Mouse (Mus musculus) embryonic facial prominence, embryonic 11.5 days (tissue): ENCODE measurements around the gene Pax3. TPM values are rescaled to one million over a fixed set of nuclear protein-coding genes. Genes with fewer than 3 reads are reported as not detected.

Source experiments
- ATAC-seq: fragments of 200-750 bp; cut with Nextera tagmentation; replicated peaks from 2 replicates; pipeline ENCODE4 v1.8.0; 2017; ENCODE audit warnings: low read depth; ENCODE audit not compliant: insufficient number of reproducible peaks, low FRiP score, low TSS enrichment
- DNase-seq: peaks from one replicate; pipeline ENCODE4 v3.0.0-alpha.2; 2015; ENCODE audit warnings: low spot score
- H3K27ac ChIP-seq: fragments of 300-500 bp; sonication (generic); replicated peaks from 2 replicates; pipeline ENCODE4 v1.5.1; 2014; ENCODE audit warnings: mild to moderate bottlenecking, low read depth, low read length, control low read depth
- H3K27me3 ChIP-seq: fragments of 300-500 bp; sonication (generic); 2 replicates; pipeline ENCODE4 v1.6.1; 2014; ENCODE audit warnings: mild to moderate bottlenecking, low read length, moderate library complexity, mixed read lengths; ENCODE audit not compliant: control insufficient read depth, insufficient read depth
- H3K36me3 ChIP-seq: fragments of 300-500 bp; sonication (generic); replicated peaks from 2 replicates; pipeline ENCODE4 v1.6.1; 2014; ENCODE audit warnings: low read depth, mild to moderate bottlenecking, low read length, moderate library complexity, mixed read lengths; ENCODE audit not compliant: control insufficient read depth, insufficient read depth
- H3K4me1 ChIP-seq: fragments of 300-500 bp; sonication (generic); 2 replicates; pipeline ENCODE4 v1.6.1; 2014; ENCODE audit warnings: low read length, mixed read lengths; ENCODE audit not compliant: control insufficient read depth, insufficient read depth
- H3K4me2 ChIP-seq: fragments of 300-500 bp; sonication (generic); 2 replicates; pipeline ENCODE4 v1.6.1; 2014; ENCODE audit warnings: low read depth, mild to moderate bottlenecking, control low read depth, low read length, moderate library complexity
- H3K4me3 ChIP-seq: fragments of 300-500 bp; sonication (generic); 2 replicates; pipeline ENCODE4 v1.5.1; 2014; ENCODE audit warnings: low read depth, low read length, control low read depth
- H3K9ac ChIP-seq: fragments of 300-500 bp; sonication (generic); replicated peaks from 2 replicates; pipeline ENCODE4 v1.6.1; 2014; ENCODE audit warnings: mild to moderate bottlenecking, control low read depth, low read length
- H3K9me3 ChIP-seq: fragments of 300-500 bp; sonication (generic); replicated peaks from 2 replicates; pipeline ENCODE4 v1.6.1; 2016; ENCODE audit warnings: mild to moderate bottlenecking, low read length, inconsistent platforms, mixed read lengths; ENCODE audit not compliant: control insufficient read depth
- WGBS: fragments of 180-500 bp; shearing (Covaris S2); extraction: QIAGEN DNeasy Blood & Tissue Kit; methylation state at CpG from one replicate; pipeline ENCODE4 v1.1.7; 2014; 5-methylcytosine and 5-hydroxymethylcytosine counted together
- polyA plus RNA-seq: library from polyadenylated mRNA; unstranded; fragments of >200 nt; fragmentation: Nextera tagmentation; extraction: Ambion mirVana; gene quantifications from 2 replicates; pipeline ENCODE4 v1.2.1, GENCODE M21; 2014

The Pax3 gene
- polyA plus RNA-seq, 1 experiment from 2014 or later: 16.2 TPM

DNA sequence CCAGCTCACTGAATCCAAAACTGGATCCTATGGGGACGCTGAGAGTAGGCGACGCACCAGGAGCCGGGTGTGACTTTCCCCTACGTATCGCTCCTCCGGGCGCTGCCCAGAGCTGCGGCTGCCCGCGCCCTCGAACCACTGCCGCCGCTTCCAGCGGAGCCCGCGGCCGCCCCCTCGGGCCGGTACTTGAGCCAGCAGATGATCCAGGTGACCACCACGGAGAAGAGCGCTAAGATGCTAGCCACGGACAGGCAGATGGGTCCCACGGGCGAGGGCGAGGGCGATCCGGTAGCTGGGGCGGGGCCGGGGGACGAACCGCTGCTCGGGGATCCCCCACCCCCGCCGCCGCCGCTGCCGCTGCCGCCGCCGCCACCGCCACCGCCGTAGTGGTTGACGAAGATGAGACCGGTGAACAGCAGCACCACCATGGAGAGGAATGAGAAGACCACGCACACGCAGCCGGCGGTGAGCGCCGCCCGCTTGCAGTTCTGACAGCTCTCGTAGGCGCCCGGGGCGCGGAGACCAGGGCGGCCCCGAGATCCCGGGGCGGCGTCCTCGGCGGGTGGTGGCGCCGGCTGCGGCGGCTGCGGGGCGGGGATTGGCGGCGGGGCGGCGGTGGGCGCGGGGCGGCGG is 19.7 kb upstream of the Pax3 start:
- Histone ChIP-seq H3K4me1 (peaks cover 5% of the 10 kb centered on the region), H3K9me3 (no peaks in the 10 kb centered on the region), H3K36me3 (no peaks in the 10 kb centered on the region), H3K4me3 (peak overlapping the region; percentile 61), H3K27ac (no peak overlapping the region), H3K4me2 (peak overlapping the region; percentile 94), H3K27me3 (peaks cover 66% of the 10 kb centered on the region), H3K9ac (peak overlapping the region; percentile 59)
- WGBS: 2% methylated on average over 46 of the region's 79 CpGs
- DNase-seq (peak; percentile 55), ATAC-seq (no peak)

DNA sequence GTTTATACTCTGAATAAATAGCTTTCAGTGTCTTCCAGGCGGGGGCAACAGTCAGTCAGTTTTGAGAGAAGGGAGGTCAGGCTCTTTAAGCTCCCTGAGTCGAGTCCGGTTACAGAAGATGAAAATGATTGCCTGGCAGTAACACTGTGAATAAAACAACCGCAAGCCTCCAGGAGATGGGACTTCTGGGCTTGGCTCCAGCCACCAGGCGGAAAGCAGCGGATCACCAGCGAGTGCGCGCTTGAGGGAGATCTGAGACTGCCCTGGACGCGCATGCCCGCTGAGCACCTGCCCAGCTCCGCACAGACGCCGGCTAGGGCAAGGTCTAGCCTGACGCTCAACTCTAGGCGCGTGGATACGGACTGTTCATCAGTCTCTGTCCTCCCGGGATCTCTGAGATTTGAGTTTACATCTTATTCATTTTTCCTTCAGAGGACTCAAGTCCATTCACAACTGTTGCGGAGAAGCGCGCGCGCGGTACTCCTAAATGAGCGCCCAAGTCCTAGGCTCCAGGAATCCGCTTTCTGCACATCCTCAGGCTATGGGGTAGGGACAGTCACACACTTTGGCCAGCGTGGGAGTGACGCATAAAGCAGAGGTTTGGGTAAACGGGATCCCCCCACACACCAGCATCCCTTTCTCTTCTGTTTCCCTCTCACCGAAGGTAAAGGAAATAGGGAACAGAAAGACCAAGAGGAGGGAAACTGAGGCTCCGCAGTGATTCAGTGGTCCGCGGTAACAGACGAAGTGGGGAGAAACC is 19.0 kb upstream of the Pax3 start:
- H3K36me3 ChIP-seq: no peaks in the 10 kb centered on the region
- H3K4me2 ChIP-seq: peak overlapping the region; percentile 94
- peaks cover 67% of the 10 kb centered on the region for H3K27me3 ChIP-seq
- peak overlapping the region; percentile 61 for H3K4me3 ChIP-seq
- H3K9ac ChIP-seq: no peak overlapping the region
- no peak overlapping the region for H3K27ac ChIP-seq
- H3K9me3 ChIP-seq: no peaks in the 10 kb centered on the region
- DNase-seq (peak; percentile 69), ATAC-seq (0 out of 2 replicates have a peak, but pooled peaks have one; percentile 50)
- under 1% methylated on average over 36 of the region's 36 CpGs for WGBS
- peaks cover 5% of the 10 kb centered on the region for H3K4me1 ChIP-seq

DNA sequence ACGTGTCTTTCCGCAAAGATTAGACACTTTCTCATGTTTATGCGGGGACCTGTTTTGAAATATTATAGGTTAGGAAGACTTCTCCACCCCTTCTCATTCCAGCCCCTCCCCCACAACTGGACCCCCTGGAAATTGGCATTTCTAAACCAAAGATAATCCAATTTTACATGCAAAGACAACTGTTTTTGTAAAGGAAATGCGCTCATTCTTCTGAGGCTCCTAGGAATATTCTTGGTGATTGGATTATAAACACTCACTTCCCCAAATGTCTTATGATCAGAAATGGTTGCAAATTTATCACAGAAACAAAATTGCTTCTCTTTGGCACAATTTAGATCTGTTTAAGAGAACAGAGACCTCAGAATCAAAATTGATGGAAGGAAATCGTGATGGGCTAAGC is 14.1 kb upstream of the Pax3 start:
- H3K4me2 ChIP-seq: no peak overlapping the region
- H3K9me3 ChIP-seq: no peaks in the 10 kb centered on the region
- no peak overlapping the region for H3K9ac ChIP-seq
- peaks cover 68% of the 10 kb centered on the region for H3K27me3 ChIP-seq
- 3% methylated on average over 5 of the region's 5 CpGs for WGBS
- ATAC-seq: no peak
- no peak for DNase-seq
- no peak overlapping the region for H3K27ac ChIP-seq
- no peak overlapping the region for H3K4me3 ChIP-seq
- H3K4me1 ChIP-seq: no peaks in the 10 kb centered on the region
- H3K36me3 ChIP-seq: no peaks in the 10 kb centered on the region

DNA sequence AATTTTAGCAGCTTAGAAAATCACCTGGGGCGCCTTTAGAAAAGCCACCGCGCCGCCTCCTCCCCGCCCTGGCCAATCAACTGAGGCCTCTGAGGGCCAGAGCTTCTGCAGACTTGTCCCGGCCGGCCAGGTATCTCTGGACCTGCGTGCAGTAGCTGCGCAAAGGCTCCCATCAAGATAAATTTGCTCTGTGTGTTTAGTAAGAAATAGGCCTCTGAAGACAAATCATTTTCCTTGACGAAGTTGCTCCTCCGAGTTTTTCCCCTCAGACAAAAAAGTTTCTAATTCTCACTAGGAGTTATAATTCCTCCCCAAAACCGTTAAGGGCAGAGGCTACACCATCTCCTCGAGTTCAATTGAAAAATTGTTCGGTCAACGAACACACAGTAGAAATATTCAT is 13.6 kb upstream of the Pax3 start:
- WGBS: under 1% methylated on average over 15 of the region's 15 CpGs
- no peak for DNase-seq
- H3K4me2 ChIP-seq: no peak overlapping the region

DNA sequence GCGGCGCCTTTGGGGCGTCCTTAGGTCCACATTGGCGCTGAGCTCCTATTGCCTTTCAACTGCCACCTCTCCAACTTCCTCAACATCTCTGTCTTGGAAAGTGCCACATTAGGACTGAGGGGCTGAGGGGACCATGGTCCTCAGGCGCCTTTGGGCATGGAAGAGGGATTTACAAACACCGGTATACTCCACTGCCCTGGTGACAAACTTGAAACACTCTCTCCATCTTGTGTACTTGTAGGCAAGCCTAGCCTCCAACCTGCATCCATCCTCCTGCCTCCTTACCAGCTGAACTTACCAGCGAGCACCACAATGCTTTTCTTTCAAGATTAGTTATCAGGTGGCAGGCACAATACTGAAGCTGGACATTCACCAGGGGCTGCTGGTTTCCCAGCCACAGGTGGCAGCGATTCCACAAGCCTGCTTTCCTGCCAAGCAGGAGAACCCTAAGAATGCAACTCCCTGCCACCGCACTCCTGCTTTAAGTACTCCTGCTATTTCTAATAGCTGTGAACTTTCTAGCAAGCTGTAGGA is 11.4 kb upstream of the Pax3 start:
- H3K9me3 ChIP-seq: no peaks in the 10 kb centered on the region
- no peak overlapping the region for H3K27ac ChIP-seq
- H3K27me3 ChIP-seq: peaks cover 78% of the 10 kb centered on the region
- H3K4me2 ChIP-seq: no peak overlapping the region
- 5% methylated on average over 9 of the region's 9 CpGs for WGBS
- DNase-seq (no peak), ATAC-seq (no peak)
- no peaks in the 10 kb centered on the region for H3K36me3 ChIP-seq
- H3K9ac ChIP-seq: no peak overlapping the region
- H3K4me3 ChIP-seq: no peak overlapping the region
- no peaks in the 10 kb centered on the region for H3K4me1 ChIP-seq

More for the DNA sequence above, 13.6 kb upstream of the Pax3 start:
- H3K27me3 ChIP-seq: peaks cover 69% of the 10 kb centered on the region
- no peaks in the 10 kb centered on the region for H3K4me1 ChIP-seq
- no peaks in the 10 kb centered on the region for H3K36me3 ChIP-seq
- no peak for ATAC-seq
- H3K4me3 ChIP-seq: 0 out of 2 replicates have a peak overlapping the region, but pooled peaks have one; percentile 5
- no peak overlapping the region for H3K27ac ChIP-seq
- H3K9me3 ChIP-seq: no peaks in the 10 kb centered on the region
- no peak overlapping the region for H3K9ac ChIP-seq

DNA sequence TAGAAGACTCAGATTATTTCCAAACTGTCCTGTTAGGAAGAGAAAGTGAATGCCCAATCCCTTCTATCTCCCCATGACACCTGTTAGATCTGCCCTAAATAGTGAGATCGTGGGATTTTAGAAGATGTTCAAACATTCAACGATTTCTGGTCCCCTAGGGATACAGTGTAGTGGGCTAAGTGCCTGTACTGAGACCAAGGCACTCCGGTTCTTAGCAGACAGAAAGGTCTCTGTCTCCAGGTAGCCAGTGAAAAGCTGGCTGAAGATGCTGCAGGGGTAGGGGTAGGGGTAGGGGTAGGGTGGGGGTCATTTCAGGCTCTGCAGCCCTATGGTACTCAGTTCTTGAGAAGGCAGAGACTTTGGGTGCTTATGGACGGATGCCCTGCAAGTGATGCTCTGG is 7.4 kb upstream of the Pax3 start:
- H3K4me2 ChIP-seq: no peak overlapping the region
- ATAC-seq (no peak), DNase-seq (no peak)
- no peaks in the 10 kb centered on the region for H3K4me1 ChIP-seq
- no peak overlapping the region for H3K9ac ChIP-seq
- H3K27ac ChIP-seq: no peak overlapping the region
- peaks cover 71% of the 10 kb centered on the region for H3K27me3 ChIP-seq
- H3K9me3 ChIP-seq: no peaks in the 10 kb centered on the region
- 17% methylated on average over 4 of the region's 4 CpGs for WGBS
- no peaks in the 10 kb centered on the region for H3K36me3 ChIP-seq
- no peak overlapping the region for H3K4me3 ChIP-seq

DNA sequence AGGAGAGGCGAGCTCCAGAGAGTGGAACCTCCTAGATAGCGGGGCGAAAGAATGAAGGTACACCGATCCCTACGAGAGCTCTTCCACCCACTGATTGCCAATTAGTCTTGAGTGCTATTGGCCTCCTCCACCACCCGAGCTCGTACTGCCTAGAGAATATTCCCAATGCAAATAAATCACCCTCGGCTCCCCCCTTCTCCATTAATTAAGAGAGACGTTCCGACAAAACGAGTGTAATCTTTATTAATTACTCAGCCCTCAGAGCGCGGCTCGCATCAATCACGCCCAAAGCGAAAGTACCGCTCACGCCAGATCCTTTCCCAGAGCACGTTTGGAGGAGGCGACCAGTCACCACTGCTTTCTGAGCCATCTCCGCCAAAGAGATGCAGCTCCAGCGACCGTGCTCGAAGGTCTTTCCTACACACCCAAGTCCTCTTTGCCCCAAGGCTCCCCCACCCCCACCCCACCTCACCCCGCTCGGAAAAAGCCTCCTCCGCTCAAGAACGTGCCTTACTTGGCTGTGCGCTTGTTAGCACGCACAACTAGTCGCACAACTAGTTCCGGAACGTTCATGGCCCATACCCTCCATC is 6.8 kb upstream of the Pax3 start:
- H3K9ac ChIP-seq: peak overlapping the region; percentile 34; the same call in 1 of the 2 replicates
- peak overlapping the region; percentile 24 for H3K4me3 ChIP-seq
- no peaks in the 10 kb centered on the region for H3K9me3 ChIP-seq
- peak overlapping the region; percentile 43 for H3K4me2 ChIP-seq
- H3K27ac ChIP-seq: no peak overlapping the region
- 1% methylated on average over 33 of the region's 33 CpGs for WGBS
- ATAC-seq (0 out of 2 replicates have a peak, but pooled peaks have one; percentile 32), DNase-seq (peak; percentile 44)
- H3K27me3 ChIP-seq: peaks cover 76% of the 10 kb centered on the region
- H3K36me3 ChIP-seq: no peaks in the 10 kb centered on the region
- H3K4me1 ChIP-seq: no peaks in the 10 kb centered on the region
